Mouse (Mus musculus): ENCODE measurements around the gene Armc7. TPM values are rescaled to one million over a fixed set of nuclear protein-coding genes. Genes with fewer than 3 reads are reported as not detected.

Armc7 gene
- 6.4 and 9.0 TPM in 2 replicates for polyA plus RNA-seq (2015; fragmentation: Nextera tagmentation; extraction: Ambion mirVana)

DNA sequence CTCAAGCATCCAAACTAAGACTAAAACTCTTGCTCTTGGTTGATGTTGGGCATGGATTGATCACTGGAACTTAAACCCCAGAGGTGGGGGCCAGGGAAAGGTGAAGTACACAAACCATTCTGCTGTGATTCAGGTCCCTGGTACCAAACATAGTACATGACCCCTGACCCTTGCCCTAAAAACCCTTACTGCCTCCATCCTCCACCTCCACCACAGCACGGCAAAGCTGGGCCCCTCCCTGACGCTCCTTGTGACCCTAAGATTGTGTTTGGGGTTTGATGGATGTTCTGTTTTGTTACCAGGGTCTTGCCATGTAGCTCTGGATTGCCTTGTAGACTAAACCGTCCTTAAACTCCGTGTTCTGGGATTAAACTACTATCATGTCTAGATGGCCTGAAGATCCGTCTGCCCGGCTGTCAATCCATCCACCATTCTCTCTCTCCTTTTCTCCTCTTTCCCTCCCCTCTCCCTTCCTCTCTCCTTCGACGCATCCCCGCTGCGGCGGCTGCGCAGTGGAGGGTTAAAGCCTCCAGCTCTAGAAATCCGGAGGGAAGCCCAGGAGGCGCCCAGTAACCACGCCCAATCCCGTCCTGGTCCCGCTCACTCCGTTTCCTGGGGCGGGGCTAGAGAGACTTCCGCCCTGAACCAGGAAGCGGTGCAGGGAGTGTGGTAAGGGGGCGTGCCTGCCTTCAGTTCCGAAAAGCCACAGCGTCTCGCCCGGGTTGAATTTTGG is at the start of gene Armc7:
Gene Armc7 (plus strand): TSS at position 643 of the 733 bp plus-strand sequence.
- no peaks in the 10 kb centered on the region for H3K36me3 ChIP-seq (ENCODE audit: insufficient read depth, low read length)
- peak within 1 kb of the TSS; percentile 82 for H3K9ac ChIP-seq (replicated peaks; ENCODE audit: low read depth)
- TF ChIP-seq CTCF (IDR thresholded peaks at IDR 0.05) (no peak), EP300 (IDR thresholded peaks at IDR 0.05) (0 out of 2 replicates have a peak, but pooled peaks have one; percentile 13)
- peak within 1 kb of the TSS; percentile 73 for H3K27ac ChIP-seq (ENCODE audit: low read length)
- no peaks in the 10 kb centered on the region for H3K27me3 ChIP-seq (replicated peaks; ENCODE audit: insufficient read depth, low read length)
- peak within 1 kb of the TSS; percentile 77 for H3K4me3 ChIP-seq (ENCODE audit: low read depth, low read length)
- DNase-seq (ENCODE audit: low spot score) (peak; percentile 98), ATAC-seq (peak; percentile 97)
- H3K4me1 ChIP-seq (ENCODE audit: insufficient read depth, low read depth, low read length), result peaks cover 4% of the 10 kb centered on the region; the same call in 1 of the 2 replicates
- H3K4me2 ChIP-seq (replicated peaks; ENCODE audit: low read depth, low read length), result peak within 1 kb of the TSS; percentile 93
- no peaks in the 10 kb centered on the region for H3K9me3 ChIP-seq (ENCODE audit: low read length)
- under 1% methylated on average over 26 of the region's 26 CpGs for WGBS

DNA sequence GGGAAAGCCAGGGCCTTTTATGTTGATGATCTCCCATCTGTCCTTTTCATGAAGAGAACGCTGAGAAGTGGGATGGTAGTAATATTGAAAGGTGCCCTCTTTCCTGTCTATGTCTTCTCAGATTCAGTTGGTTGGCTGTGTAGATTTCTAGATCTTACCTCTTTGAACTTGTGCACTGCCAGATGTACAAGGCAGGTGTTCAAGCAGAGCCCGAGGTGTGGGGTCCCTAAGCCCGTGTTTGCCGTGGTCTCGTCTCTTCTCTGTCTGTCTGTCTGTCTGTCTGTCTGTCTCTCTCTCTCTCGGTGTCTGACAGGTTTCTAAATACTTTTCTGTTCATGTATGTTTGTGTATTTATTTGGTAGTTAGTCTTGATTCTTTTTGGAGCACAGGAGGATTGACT is 49.8 kb upstream of the Armc7 start:
- no peak for ATAC-seq
- H3K9ac ChIP-seq (replicated peaks; ENCODE audit: low read depth), result no peak overlapping the region
- H3K4me2 ChIP-seq (replicated peaks; ENCODE audit: low read depth, low read length), result no peak overlapping the region
- TF ChIP-seq CTCF (IDR thresholded peaks at IDR 0.05) (no peak), EP300 (IDR thresholded peaks at IDR 0.05) (no peak)
- WGBS, result 89% methylated on average over 6 of the region's 6 CpGs
- no peaks in the 10 kb centered on the region for H3K9me3 ChIP-seq (ENCODE audit: low read length)
- no peak overlapping the region for H3K27ac ChIP-seq (ENCODE audit: low read length)
- DNase-seq (ENCODE audit: low spot score), result no peak
- peaks cover 15% of the 10 kb centered on the region; the same call in 1 of the 2 replicates for H3K36me3 ChIP-seq (ENCODE audit: insufficient read depth, low read length)
- H3K27me3 ChIP-seq (replicated peaks; ENCODE audit: insufficient read depth, low read length), result no peaks in the 10 kb centered on the region
- peaks cover 5% of the 10 kb centered on the region; the same call in 1 of the 2 replicates for H3K4me1 ChIP-seq (ENCODE audit: insufficient read depth, low read depth, low read length)
- no peak overlapping the region for H3K4me3 ChIP-seq (ENCODE audit: low read depth, low read length)

DNA sequence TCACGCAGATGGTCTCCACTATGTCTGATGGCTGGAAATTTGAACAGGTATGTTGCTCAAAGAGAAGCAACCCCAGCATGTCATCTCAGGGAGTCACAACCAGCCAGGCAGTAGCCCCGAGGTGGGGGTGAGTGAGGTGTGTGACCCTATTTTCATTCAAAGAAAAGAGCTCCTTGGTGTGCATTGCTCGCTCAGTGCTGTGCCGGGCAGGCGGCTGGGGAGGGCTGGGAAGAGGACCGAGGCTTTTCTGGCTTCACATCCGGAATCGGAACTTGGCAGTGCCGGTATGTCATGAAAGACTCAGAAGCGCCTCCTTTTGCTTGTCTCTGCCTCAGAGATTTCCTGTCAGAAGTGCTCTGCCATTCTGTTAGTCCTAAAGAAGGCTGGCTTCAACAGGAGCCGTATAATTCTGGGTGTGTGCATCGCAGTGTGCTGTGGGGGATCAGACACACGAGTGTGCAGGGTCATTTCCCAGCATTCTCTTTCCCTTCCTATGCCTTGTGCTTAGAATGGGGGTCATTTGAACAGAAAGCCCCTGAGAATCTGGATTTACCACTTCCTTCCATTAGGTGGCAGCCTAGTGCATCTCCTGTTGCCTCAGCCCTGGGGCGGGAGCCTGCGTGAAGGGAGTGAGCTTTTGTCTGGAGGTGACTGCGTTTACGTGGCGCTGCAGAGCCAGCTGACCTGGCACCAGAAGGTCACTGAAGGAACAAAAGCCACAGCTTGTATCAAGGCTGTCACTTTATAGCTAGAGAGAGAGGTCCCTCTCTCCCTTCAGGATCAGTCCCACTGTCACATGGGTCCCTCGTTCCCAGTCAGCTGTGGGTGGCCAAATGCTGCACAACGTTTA is 47.8 kb upstream of the Armc7 start:
- 0 out of 2 replicates have a peak overlapping the region, but pooled peaks have one; percentile 28 for H3K27ac ChIP-seq (ENCODE audit: low read length)
- H3K36me3 ChIP-seq (ENCODE audit: insufficient read depth, low read length), result peaks cover 16% of the 10 kb centered on the region; the same call in 1 of the 2 replicates
- H3K9me3 ChIP-seq (ENCODE audit: low read length), result no peaks in the 10 kb centered on the region
- peak; percentile 84 for DNase-seq (ENCODE audit: low spot score)
- no peak overlapping the region for H3K4me3 ChIP-seq (ENCODE audit: low read depth, low read length)
- H3K4me1 ChIP-seq (ENCODE audit: insufficient read depth, low read depth, low read length), result no peaks in the 10 kb centered on the region
- no peaks in the 10 kb centered on the region for H3K27me3 ChIP-seq (replicated peaks; ENCODE audit: insufficient read depth, low read length)
- no peak overlapping the region for H3K4me2 ChIP-seq (replicated peaks; ENCODE audit: low read depth, low read length)
- H3K9ac ChIP-seq (replicated peaks; ENCODE audit: low read depth), result no peak overlapping the region
- 32% methylated on average over 20 of the region's 20 CpGs for WGBS
- peak; percentile 86 for ATAC-seq
- TF ChIP-seq CTCF (IDR thresholded peaks at IDR 0.05), result peak; percentile 87
- TF ChIP-seq EP300 (IDR thresholded peaks at IDR 0.05), result no peak

DNA sequence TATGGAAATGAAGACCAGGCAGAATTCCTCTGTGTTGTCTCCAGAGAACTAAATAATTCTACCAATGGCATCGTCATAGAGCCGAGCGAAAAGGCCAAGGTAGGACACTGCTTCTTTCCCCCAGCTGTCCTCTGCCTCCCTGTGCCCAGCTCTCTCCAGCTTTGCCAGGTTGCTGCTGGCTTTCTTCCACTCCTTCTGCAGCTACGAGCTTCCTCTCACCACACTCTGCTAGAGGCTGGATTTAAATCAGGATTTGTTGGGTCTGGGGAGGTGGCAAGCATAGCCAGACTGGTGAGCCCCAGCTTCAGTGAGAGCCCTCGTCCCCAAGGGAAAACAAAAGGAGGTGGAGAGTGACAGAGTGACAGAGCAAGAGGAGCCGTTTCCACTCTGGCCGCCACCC is 46.2 kb upstream of the Armc7 start:
- 82% methylated on average over 7 of the region's 7 CpGs for WGBS
- ATAC-seq, result no peak
- no peak overlapping the region for H3K27ac ChIP-seq (ENCODE audit: low read length)
- DNase-seq (ENCODE audit: low spot score), result no peak
- H3K4me2 ChIP-seq (replicated peaks; ENCODE audit: low read depth, low read length), result no peak overlapping the region
- peaks cover 16% of the 10 kb centered on the region; the same call in 1 of the 2 replicates for H3K36me3 ChIP-seq (ENCODE audit: insufficient read depth, low read length)
- no peak overlapping the region for H3K4me3 ChIP-seq (ENCODE audit: low read depth, low read length)
- TF ChIP-seq CTCF (IDR thresholded peaks at IDR 0.05), result no peak
- TF ChIP-seq EP300 (IDR thresholded peaks at IDR 0.05), result no peak
- no peak overlapping the region for H3K9ac ChIP-seq (replicated peaks; ENCODE audit: low read depth)
- no peaks in the 10 kb centered on the region for H3K27me3 ChIP-seq (replicated peaks; ENCODE audit: insufficient read depth, low read length)
- H3K9me3 ChIP-seq (ENCODE audit: low read length), result no peaks in the 10 kb centered on the region
- H3K4me1 ChIP-seq (ENCODE audit: insufficient read depth, low read depth, low read length), result no peaks in the 10 kb centered on the region

DNA sequence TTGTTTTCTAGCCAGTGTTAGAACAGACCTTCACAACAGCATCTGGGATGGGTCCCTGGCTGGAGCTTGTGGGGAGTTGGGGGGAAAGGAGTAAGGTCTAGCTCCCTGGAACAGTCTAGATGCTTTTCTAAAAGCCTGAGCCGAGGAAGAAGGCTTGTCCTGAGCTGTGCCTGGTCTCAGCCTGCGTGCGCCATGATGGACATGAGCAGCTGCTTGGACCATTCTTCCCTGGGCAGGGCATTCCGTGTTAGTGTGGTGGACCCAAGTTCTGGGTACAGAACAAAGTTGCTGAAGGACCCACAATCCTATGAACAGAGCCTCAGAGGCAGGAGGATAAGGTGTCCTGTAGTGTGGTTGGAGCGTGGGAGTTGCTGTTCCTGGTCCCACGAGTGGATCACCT is 44.9 kb upstream of the Armc7 start:
- 92% methylated on average over 6 of the region's 6 CpGs for WGBS
- Histone ChIP-seq H3K4me3 (ENCODE audit: low read depth, low read length) (no peak overlapping the region), H3K36me3 (ENCODE audit: insufficient read depth, low read length) (peaks cover 16% of the 10 kb centered on the region; the same call in 1 of the 2 replicates), H3K27ac (ENCODE audit: low read length) (no peak overlapping the region), H3K4me2 (replicated peaks; ENCODE audit: low read depth, low read length) (no peak overlapping the region), H3K9me3 (ENCODE audit: low read length) (no peaks in the 10 kb centered on the region), H3K27me3 (replicated peaks; ENCODE audit: insufficient read depth, low read length) (no peaks in the 10 kb centered on the region), H3K9ac (replicated peaks; ENCODE audit: low read depth) (no peak overlapping the region), H3K4me1 (ENCODE audit: insufficient read depth, low read depth, low read length) (peaks cover 3% of the 10 kb centered on the region; the same call in 1 of the 2 replicates)
- ATAC-seq (no peak), DNase-seq (ENCODE audit: low spot score) (no peak)
- TF ChIP-seq EP300 (IDR thresholded peaks at IDR 0.05) (no peak), CTCF (IDR thresholded peaks at IDR 0.05) (no peak)

DNA sequence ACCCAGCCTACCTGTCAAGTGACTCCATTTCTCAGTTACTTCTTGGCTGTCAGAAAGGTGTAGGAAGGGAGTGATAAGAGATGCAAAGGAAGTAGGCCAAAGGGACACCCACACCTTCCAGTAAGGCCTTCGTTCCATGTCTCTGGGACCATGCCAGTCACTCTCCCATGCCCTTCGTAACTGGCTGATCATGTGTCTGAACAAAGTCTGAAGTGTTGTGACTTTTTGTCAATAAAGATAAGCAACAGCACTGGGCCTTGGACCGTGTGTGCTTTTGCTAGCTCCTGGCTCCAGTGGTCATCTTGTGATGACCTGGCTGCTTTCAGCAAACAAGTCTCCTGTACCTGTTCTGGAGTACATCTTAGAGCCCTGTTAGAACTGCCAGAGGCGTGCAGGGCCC is 42.7 kb upstream of the Armc7 start:
- H3K27ac ChIP-seq (ENCODE audit: low read length), result no peak overlapping the region
- no peaks in the 10 kb centered on the region for H3K27me3 ChIP-seq (replicated peaks; ENCODE audit: insufficient read depth, low read length)

More for the DNA sequence above, 42.7 kb upstream of the Armc7 start:
- H3K4me1 ChIP-seq (ENCODE audit: insufficient read depth, low read depth, low read length), result peaks cover 10% of the 10 kb centered on the region; the same call in 1 of the 2 replicates
- no peak overlapping the region for H3K4me2 ChIP-seq (replicated peaks; ENCODE audit: low read depth, low read length)
- H3K9me3 ChIP-seq (ENCODE audit: low read length), result no peaks in the 10 kb centered on the region
- ATAC-seq (no peak), DNase-seq (ENCODE audit: low spot score) (no peak)
- H3K9ac ChIP-seq (replicated peaks; ENCODE audit: low read depth), result no peak overlapping the region
- WGBS, result 52% methylated on average over 4 of the region's 4 CpGs
- no peak overlapping the region for H3K4me3 ChIP-seq (ENCODE audit: low read depth, low read length)
- TF ChIP-seq CTCF (IDR thresholded peaks at IDR 0.05) (no peak), EP300 (IDR thresholded peaks at IDR 0.05) (no peak)
- H3K36me3 ChIP-seq (ENCODE audit: insufficient read depth, low read length), result peaks cover 16% of the 10 kb centered on the region; the same call in 1 of the 2 replicates

Data from lung, postnatal 0 days (tissue).